Mouse (Mus musculus): Measurements from ENCODE around the gene Wnk3. TPM values are rescaled to one million over a fixed set of nuclear protein-coding genes. Genes with fewer than 3 reads are reported as not detected.

Wnk3 gene
- polyA plus RNA-seq, 1 experiment from 2014 or later = 1.8 TPM

- ATAC-seq (replicated peaks; ENCODE audit: low FRiP score, low read depth) = no peak
- H3K36me3 ChIP-seq (ENCODE audit: insufficient read depth, low read length) = no peaks in the 10 kb centered on the region
- H3K9ac ChIP-seq (ENCODE audit: low read depth, low read length) = no peak overlapping the region
- no peak overlapping the region for H3K27ac ChIP-seq
- no peaks in the 10 kb centered on the region for H3K27me3 ChIP-seq (ENCODE audit: insufficient read depth, low read length)
- no peaks in the 10 kb centered on the region for H3K9me3 ChIP-seq (replicated peaks; ENCODE audit: low read length)
- H3K4me1 ChIP-seq (replicated peaks; ENCODE audit: insufficient read depth, low read length) = no peaks in the 10 kb centered on the region
- DNase-seq (ENCODE audit: low spot score) = no peak
- WGBS = 86% methylated on average over 4 of the region's 4 CpGs
- TF ChIP-seq CTCF (IDR thresholded peaks at IDR 0.05; ENCODE audit: low read depth) = no peak
- no peak overlapping the region for H3K4me3 ChIP-seq (replicated peaks; ENCODE audit: low read depth, low read length)
- no peak overlapping the region for H3K4me2 ChIP-seq (ENCODE audit: low read length)
Measured at GRCm38 (mm10) chrX:151313732-151314131, 115.9 kb downstream of the Wnk3 start.

GRCm38 (mm10) chrX:151333615-151334014, 135.7 kb downstream of the Wnk3 start:
- no peak for ATAC-seq (replicated peaks; ENCODE audit: low FRiP score, low read depth)
- Histone ChIP-seq H3K4me1 (replicated peaks; ENCODE audit: insufficient read depth, low read length) (no peaks in the 10 kb centered on the region), H3K9me3 (replicated peaks; ENCODE audit: low read length) (no peaks in the 10 kb centered on the region), H3K4me2 (ENCODE audit: low read length) (no peak overlapping the region), H3K4me3 (replicated peaks; ENCODE audit: low read depth, low read length) (no peak overlapping the region), H3K27me3 (ENCODE audit: insufficient read depth, low read length) (no peaks in the 10 kb centered on the region), H3K9ac (ENCODE audit: low read depth, low read length) (no peak overlapping the region), H3K36me3 (ENCODE audit: insufficient read depth, low read length) (no peaks in the 10 kb centered on the region), H3K27ac (no peak overlapping the region)
- 78% methylated on average over 2 of the region's 2 CpGs for WGBS
- no peak for TF ChIP-seq CTCF (IDR thresholded peaks at IDR 0.05; ENCODE audit: low read depth)
- no peak for DNase-seq (ENCODE audit: low spot score)

- ATAC-seq (replicated peaks; ENCODE audit: low FRiP score, low read depth) (no peak), DNase-seq (ENCODE audit: low spot score) (no peak)
- H3K9me3 ChIP-seq (replicated peaks; ENCODE audit: low read length) = no peaks in the 10 kb centered on the region
- no peaks in the 10 kb centered on the region for H3K36me3 ChIP-seq (ENCODE audit: insufficient read depth, low read length)
- H3K4me1 ChIP-seq (replicated peaks; ENCODE audit: insufficient read depth, low read length) = no peaks in the 10 kb centered on the region
- WGBS = 74% methylated on average over 4 of the region's 4 CpGs
- no peaks in the 10 kb centered on the region for H3K27me3 ChIP-seq (ENCODE audit: insufficient read depth, low read length)
- no peak overlapping the region for H3K4me3 ChIP-seq (replicated peaks; ENCODE audit: low read depth, low read length)
- H3K27ac ChIP-seq = no peak overlapping the region
- H3K4me2 ChIP-seq (ENCODE audit: low read length) = no peak overlapping the region
- no peak for TF ChIP-seq CTCF (IDR thresholded peaks at IDR 0.05; ENCODE audit: low read depth)
- no peak overlapping the region for H3K9ac ChIP-seq (ENCODE audit: low read depth, low read length)
Measured at GRCm38 (mm10) chrX:151337804-151338203, 139.9 kb downstream of the Wnk3 start.

GRCm38 (mm10) chrX:151343761-151344500, 146.1 kb downstream of the Wnk3 start, which contains the start of gene Fam120c:
Gene Fam120c (plus strand): TSS chrX:151344175.
- WGBS = 18% methylated on average over 42 of the region's 56 CpGs

GRCm38 (mm10) chrX:151344501-151344984, 146.7 kb downstream of the Wnk3 start:
- peak overlapping the region; percentile 81 for H3K27ac ChIP-seq
- peak overlapping the region; percentile 67 for H3K9ac ChIP-seq (ENCODE audit: low read depth, low read length)
- peak overlapping the region; percentile 67 for H3K4me2 ChIP-seq (ENCODE audit: low read length)
- TF ChIP-seq CTCF (IDR thresholded peaks at IDR 0.05; ENCODE audit: low read depth) = no peak
- H3K36me3 ChIP-seq (ENCODE audit: insufficient read depth, low read length) = no peaks in the 10 kb centered on the region
- ATAC-seq (replicated peaks; ENCODE audit: low FRiP score, low read depth) = peak; percentile 65
- WGBS = 28% methylated on average over 32 of the region's 33 CpGs
- peak overlapping the region; percentile 57 for H3K4me3 ChIP-seq (replicated peaks; ENCODE audit: low read depth, low read length)
- H3K27me3 ChIP-seq (ENCODE audit: insufficient read depth, low read length) = no peaks in the 10 kb centered on the region
- DNase-seq (ENCODE audit: low spot score) = peak; percentile 5
- no peaks in the 10 kb centered on the region for H3K4me1 ChIP-seq (replicated peaks; ENCODE audit: insufficient read depth, low read length)
- H3K9me3 ChIP-seq (replicated peaks; ENCODE audit: low read length) = no peaks in the 10 kb centered on the region

More at GRCm38 (mm10) chrX:151343761-151344500, 146.1 kb downstream of the Wnk3 start, which contains the start of gene Fam120c:
- Histone ChIP-seq H3K36me3 (ENCODE audit: insufficient read depth, low read length) (no peaks in the 10 kb centered on the region), H3K4me3 (replicated peaks; ENCODE audit: low read depth, low read length) (peak within 1 kb of the TSS; percentile 57), H3K27ac (peak within 1 kb of the TSS; percentile 81), H3K4me2 (ENCODE audit: low read length) (peak within 1 kb of the TSS; percentile 67), H3K9me3 (replicated peaks; ENCODE audit: low read length) (no peaks in the 10 kb centered on the region), H3K27me3 (ENCODE audit: insufficient read depth, low read length) (no peaks in the 10 kb centered on the region), H3K9ac (ENCODE audit: low read depth, low read length) (peak within 1 kb of the TSS; percentile 67), H3K4me1 (replicated peaks; ENCODE audit: insufficient read depth, low read length) (no peaks in the 10 kb centered on the region)
- no peak for TF ChIP-seq CTCF (IDR thresholded peaks at IDR 0.05; ENCODE audit: low read depth)
- ATAC-seq (replicated peaks; ENCODE audit: low FRiP score, low read depth) = peak; percentile 92
- DNase-seq (ENCODE audit: low spot score) = peak; percentile 78

GRCm38 (mm10) chrX:151345333-151346125, 147.7 kb downstream of the Wnk3 start:
- Histone ChIP-seq H3K36me3 (ENCODE audit: insufficient read depth, low read length) (no peaks in the 10 kb centered on the region), H3K4me2 (ENCODE audit: low read length) (peak overlapping the region; percentile 67), H3K27ac (no peak overlapping the region), H3K9ac (ENCODE audit: low read depth, low read length) (no peak overlapping the region), H3K4me3 (replicated peaks; ENCODE audit: low read depth, low read length) (peak overlapping the region; percentile 57), H3K4me1 (replicated peaks; ENCODE audit: insufficient read depth, low read length) (no peaks in the 10 kb centered on the region), H3K9me3 (replicated peaks; ENCODE audit: low read length) (no peaks in the 10 kb centered on the region), H3K27me3 (ENCODE audit: insufficient read depth, low read length) (no peaks in the 10 kb centered on the region)
- TF ChIP-seq CTCF (IDR thresholded peaks at IDR 0.05; ENCODE audit: low read depth) = no peak
- DNase-seq (ENCODE audit: low spot score) (no peak), ATAC-seq (replicated peaks; ENCODE audit: low FRiP score, low read depth) (no peak)
- 38% methylated on average over 11 of the region's 11 CpGs for WGBS

Data from kidney, postnatal 0 days (tissue).